Mouse (Mus musculus) right cerebral cortex, postnatal 4 days (tissue): ENCODE measurements around the gene Mettl9.
A peak's percentile ranks its signal among the peaks of the same experiment; 100 is the strongest.
"Not testable (repeated sequence)": the region's sequence is repeated elsewhere in the genome, so short reads cannot be mapped to it uniquely, and the experiment has no call there.

Source experiments
- DNase-seq: peaks from one replicate; pipeline ENCODE4 v3.0.0-alpha.2; 2022

Mettl9 gene

DNA sequence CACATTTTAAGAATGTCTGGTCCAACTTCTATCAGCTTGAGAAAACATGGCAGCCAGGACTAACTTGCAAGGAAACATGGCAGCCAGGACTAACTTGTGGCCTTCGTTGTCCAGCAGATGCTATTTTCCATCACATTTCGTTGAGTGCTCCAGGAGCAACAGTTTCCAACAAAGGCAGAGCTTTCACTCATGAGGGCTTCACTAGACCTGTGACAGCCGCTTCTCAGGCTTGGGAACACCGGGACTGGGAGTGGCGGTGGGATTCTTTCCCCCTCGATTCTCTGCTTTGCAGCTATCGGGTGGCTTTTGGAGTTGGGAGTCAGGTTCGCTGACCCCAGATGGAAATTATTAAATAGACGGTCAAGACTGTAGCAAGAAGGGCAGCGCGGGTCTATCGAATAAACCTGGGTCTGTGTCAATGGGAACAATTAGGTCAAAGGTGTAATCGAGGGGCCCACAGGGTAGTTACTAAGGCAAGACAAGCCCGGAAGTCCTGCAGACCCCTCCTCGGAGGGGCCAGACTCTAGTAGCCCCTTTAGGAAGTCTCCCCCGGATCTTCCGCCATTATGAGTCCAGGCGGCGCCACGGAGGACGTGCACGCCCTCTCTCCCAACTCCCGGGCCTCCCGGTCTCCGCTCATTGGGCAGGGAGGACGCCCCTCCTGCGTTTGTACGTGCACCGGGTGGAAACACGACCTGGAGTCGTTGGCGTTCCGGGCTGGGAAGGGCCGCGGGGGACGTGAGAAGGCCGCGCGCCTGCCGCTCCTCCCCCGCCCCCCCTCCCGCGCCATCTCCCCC lies at the start of gene Mettl9:
Gene Mettl9 (plus strand): TSS at position 590 of the 797 bp plus-strand sequence.
- DNase-seq, result peak; percentile 96

GRCm38 (mm10) chr7:120991191-120991590 lies 43.1 kb upstream of the Mettl9 start:
- no peak for DNase-seq

GRCm38 (mm10) chr7:120999021-120999530 lies 35.2 kb upstream of the Mettl9 start:
- DNase-seq, result no peak

- DNase-seq, result no peak
Measured at GRCm38 (mm10) chr7:121000065-121000822, 34.0 kb upstream of the Mettl9 start.

GRCm38 (mm10) chr7:121001879-121002278 lies 32.4 kb upstream of the Mettl9 start:
- DNase-seq, result no peak

DNA sequence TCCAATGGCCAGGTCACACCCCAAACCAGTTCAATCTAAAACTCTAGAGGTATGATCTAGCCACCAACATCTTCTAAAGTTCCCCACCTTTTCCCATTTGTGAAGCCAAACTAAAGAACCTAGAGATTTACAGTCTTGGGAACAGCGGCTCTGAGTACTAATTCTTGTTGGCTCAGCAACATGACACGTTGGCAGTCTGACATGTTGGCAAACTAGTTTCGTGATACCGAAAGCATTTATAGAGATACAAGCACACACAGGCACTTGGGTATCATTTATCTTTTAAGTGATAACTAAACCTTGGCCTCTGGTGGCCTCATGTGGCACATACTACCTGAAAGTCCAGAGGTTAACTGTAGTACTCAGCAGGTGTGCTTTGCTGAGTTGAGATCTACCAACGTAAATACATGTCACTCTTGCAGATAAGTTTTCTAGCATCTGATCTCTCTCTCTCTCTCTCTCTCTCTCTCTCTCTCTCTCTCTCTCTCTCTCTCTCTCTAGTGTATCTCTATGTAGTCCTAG lies 31.8 kb upstream of the Mettl9 start:
- no peak for DNase-seq

- DNase-seq, result no peak
Measured at GRCm38 (mm10) chr7:121003793-121004418, 30.3 kb upstream of the Mettl9 start.

GRCm38 (mm10) chr7:121011794-121012689 lies 22.2 kb upstream of the Mettl9 start:
- no peak for DNase-seq

DNA sequence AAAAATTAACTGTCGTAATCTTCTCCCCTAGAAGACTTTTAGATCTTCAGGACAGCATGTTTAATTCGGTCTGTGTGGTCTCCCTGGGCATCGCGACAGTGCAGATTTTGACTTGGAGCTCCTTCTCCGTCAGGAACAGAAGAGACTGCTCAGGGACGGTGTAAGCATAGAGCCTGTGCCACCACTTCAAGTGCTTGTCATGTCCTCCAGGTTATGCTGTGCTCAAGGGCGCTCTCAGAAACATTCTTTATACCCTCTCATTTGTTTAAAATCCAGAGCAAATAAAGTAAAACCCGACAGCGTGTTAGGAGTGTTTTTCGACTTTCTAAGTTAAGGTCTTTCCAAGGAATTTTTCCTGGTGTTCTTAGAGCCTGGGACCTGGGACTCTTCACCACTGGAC lies 19.8 kb upstream of the Mettl9 start:
- DNase-seq, result no peak

- DNase-seq, result no peak
Measured at GRCm38 (mm10) chr7:121018778-121019177, 15.5 kb upstream of the Mettl9 start.

DNA sequence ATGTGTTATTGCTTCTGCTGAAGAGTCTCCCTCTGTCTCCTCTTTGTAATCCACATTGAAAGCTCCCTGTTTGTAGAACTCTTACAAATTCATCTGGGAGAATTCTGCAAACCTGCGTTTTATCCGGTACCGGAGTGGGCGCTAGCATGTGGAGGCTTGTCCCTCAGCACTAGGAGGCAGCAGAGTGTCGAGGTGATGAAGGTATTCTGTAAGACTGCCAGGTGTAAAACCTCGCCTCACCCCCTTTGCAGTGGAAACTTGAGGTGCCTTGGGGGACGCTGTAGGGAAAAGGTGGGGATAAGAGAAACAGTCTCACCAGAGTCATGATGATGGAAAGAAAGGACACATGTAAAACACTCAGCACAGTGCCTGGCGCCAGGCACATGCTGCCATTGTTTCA lies 14.0 kb upstream of the Mettl9 start:
- no peak for DNase-seq

DNA sequence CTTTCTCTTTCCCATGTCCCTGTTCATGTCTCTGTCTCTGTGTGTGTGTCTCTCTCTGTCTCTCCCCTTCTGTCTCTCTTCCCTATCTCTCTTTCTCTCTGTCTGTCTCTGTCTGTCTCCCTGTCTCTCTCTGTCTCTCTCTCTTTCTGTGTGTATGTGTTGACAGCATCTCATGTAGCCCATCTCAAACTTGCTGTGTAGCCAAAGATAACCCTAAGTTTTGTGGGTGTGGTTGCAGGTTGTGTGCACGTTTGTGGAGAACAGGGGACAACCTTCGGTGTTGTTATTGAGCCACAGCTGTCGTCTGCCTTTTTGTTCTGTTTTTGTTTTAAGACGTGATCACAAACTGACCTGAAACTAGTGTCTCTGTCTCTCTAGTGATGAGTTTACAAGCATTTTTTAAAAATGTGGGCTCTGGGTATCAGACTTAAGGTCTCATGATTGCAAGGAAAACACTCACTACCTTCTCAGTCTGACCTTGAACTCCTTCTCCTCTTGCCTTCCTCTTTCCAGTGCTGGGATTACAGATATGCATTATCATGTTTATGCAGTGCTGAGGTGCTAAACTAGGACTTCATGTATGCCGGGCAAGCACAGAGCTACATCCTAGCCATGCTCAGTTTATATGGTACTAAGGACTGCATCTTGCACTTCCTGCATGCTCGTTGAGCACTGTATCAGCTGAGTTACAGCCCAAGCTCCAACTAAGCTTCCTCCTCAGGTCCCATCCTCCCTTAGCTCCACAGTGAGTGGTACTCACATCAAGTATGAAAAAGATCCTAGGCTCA lies 8.8 kb upstream of the Mettl9 start:
- DNase-seq, result no peak

DNA sequence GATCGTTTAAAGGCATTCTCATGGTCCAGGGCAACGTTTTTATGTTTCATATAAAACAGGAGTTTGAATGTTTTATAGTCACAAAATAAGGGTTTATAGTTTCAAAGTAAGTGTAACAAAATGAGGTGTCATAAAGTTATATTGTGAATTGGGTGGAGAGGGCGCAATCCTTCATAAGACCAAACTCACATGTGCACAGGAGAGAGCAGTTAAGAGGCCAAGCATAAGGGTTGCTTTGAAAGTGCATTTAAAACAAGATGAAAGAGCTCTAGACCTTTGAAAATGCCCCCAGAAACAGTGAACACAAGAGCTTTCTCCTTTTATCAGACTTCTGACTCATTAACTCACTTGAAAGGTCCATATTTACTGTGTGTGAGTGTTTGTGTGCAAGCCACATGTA lies 7.9 kb upstream of the Mettl9 start:
- no peak for DNase-seq

- not testable (repeated sequence) for DNase-seq
Measured at GRCm38 (mm10) chr7:121029947-121030346, 4.3 kb upstream of the Mettl9 start.

DNA sequence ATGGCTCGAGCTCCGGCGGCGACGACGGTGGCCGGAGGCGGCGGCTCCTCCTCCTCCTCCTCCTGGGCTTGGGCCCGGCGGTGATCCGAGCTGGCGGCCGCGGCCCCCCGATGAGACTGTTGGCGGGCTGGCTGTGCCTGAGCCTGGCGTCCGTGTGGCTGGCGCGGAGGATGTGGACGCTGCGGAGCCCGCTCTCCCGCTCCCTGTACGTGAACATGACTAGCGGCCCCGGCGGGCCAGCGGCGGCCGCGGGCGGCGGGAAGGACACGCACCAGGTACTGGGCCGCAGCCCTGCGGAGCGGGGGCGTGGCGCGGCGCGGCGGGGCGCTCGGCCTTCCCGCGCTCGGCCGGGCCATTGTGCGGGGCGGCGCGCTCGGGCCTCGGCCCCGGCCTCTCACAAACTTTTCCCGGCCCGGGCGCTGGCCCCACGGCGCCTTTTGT lies 476 bp downstream of the Mettl9 start:
- DNase-seq, result peak; percentile 29

DNA sequence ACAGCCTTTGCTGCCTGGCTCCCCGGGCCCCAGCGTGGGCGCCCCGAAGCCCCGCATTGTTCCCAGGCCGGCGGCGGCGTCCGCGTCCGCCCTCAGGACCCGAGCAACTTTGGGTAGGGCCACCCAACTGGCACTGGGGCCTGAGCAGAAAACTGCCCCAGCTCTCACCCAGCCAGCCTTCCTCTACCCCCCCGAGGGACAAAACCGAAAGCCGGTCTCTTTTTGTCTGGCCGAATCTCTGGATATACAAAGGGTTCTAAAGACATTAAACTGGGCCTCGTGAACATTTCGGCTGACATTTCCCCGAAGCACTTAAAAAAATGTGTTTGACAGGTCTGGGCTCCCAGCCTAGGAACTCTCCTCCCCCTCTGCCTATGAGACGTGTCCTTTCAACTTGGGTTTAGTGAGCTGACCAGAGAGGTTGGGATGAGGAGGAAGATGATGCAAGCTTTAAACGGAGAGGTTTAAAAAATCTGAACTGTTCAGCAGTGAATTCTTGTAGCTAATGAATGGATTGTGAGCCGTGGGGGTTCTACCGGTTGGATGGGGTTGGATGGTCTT lies 996 bp downstream of the Mettl9 start:
- no peak for DNase-seq

GRCm38 (mm10) chr7:121040595-121040994 lies 6.3 kb downstream of the Mettl9 start:
- DNase-seq, result no peak

GRCm38 (mm10) chr7:121041989-121042388 lies 7.7 kb downstream of the Mettl9 start:
- DNase-seq, result no peak

- DNase-seq, result no peak
Measured at GRCm38 (mm10) chr7:121043004-121043403, 8.8 kb downstream of the Mettl9 start.

- no peak for DNase-seq
Measured at GRCm38 (mm10) chr7:121043510-121043909, 9.3 kb downstream of the Mettl9 start.

DNA sequence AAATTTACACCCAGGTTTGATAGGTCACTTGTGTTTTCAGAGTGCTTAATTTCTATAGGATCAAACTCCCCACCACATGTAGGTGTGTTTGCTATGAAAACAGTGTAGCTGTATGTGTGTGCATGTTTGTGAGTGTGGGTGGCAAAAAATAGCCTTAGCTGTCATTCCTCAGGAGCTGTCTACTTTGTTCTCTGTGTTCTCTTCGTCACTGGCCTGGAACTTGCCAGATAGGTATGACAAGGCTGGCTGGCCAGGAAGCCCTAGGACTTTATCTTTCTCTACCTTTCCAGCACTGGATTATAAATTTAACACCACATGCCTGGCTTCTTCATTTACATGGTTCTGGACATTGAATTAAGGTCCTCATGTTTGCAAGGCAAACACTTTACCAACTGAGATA lies 10.0 kb downstream of the Mettl9 start:
- no peak for DNase-seq
